In genomic region chr2:72515971-72516719, GRCm38 (mm10) we compare ENCODE assay signal across 8 mouse cellular contexts. TPM values are rescaled to one million over a fixed set of nuclear protein-coding genes. Genes with fewer than 3 reads are reported as not detected.
DNase-seq lines count a peak whose midpoint lies in the region; ATAC-seq and TF ChIP-seq lines count a peak whose summit lies in the region.

No protein-coding gene starts in this region.

- no peak for TF ChIP-seq EP300 in CH12.LX (IDR thresholded peaks at IDR 0.05; ENCODE audit: low read length)

- no peak overlapping the region for H3K9ac ChIP-seq in CH12.LX (ENCODE audit: insufficient read depth, low read depth)
- no peak overlapping the region for H3K9ac ChIP-seq in heart, embryonic 11.5 days (ENCODE audit: low read depth, low read length)
- H3K9ac ChIP-seq in liver, adult 2 months (ENCODE audit: low read depth, low read length) = no peak overlapping the region
- H3K9ac ChIP-seq in neural tube, embryonic 12.5 days = no peak overlapping the region

- H3K4me2 ChIP-seq in CH12.LX (ENCODE audit: insufficient read depth, low read depth, poor library complexity, severe bottlenecking) = peak overlapping the region; percentile 6; the same call in 1 of the 2 replicates
- no peak overlapping the region for H3K4me2 ChIP-seq in heart, embryonic 11.5 days
- peak overlapping the region; percentile 38; the same call in 1 of the 2 replicates for H3K4me2 ChIP-seq in neural tube, embryonic 12.5 days (replicated peaks)

- H3K79me2 ChIP-seq in CH12.LX (replicated peaks; ENCODE audit: control insufficient read depth, extremely low read depth, insufficient read depth, poor library complexity, severe bottlenecking) = no peaks in the 10 kb centered on the region
- H3K79me2 ChIP-seq in liver, adult 2 months (ENCODE audit: control insufficient read depth, insufficient read depth, low read length) = no peaks in the 10 kb centered on the region

- H3K4me1 ChIP-seq in CH12.LX (ENCODE audit: control insufficient read depth in 1 of 2, insufficient read depth in 2 of 2) = no peaks in the 10 kb centered on the region
- 0 out of 2 replicates have a peak, but pooled peaks cover 2% of the 10 kb centered on the region for H3K4me1 ChIP-seq in heart, embryonic 11.5 days (ENCODE audit: control insufficient read depth, insufficient read depth, low read length)
- no peaks in the 10 kb centered on the region for H3K4me1 ChIP-seq in liver, adult 2 months (ENCODE audit: control insufficient read depth, insufficient read depth, low read length)
- H3K4me1 ChIP-seq in neural tube, embryonic 12.5 days = peaks cover 12% of the 10 kb centered on the region; the same call in 1 of the 2 replicates
- H3K4me1 ChIP-seq in testis, adult 2 months (ENCODE audit: control insufficient read depth, insufficient read depth, low read length) = no peaks in the 10 kb centered on the region; the same call in 1 of the 2 replicates

- WGBS in heart, embryonic 11.5 days (ENCODE audit: insufficient replicate concordance) = 26% methylated on average over 17 of the region's 17 CpGs
- WGBS in liver, adult 2 months = 32% methylated on average over 17 of the region's 17 CpGs
- 13% methylated on average over 17 of the region's 17 CpGs for WGBS in neural tube, embryonic 12.5 days

- H3K27ac ChIP-seq in CH12.LX (ENCODE audit: insufficient read depth, low read depth) = no peak overlapping the region
- no peak overlapping the region for H3K27ac ChIP-seq in heart, embryonic 11.5 days (ENCODE audit: low read depth, low read length)
- no peak overlapping the region for H3K27ac ChIP-seq in liver, adult 2 months (replicated peaks; ENCODE audit: insufficient read depth, low read depth, low read length)
- no peak overlapping the region for H3K27ac ChIP-seq in neural tube, embryonic 12.5 days
- H3K27ac ChIP-seq in testis, adult 2 months (ENCODE audit: control insufficient read depth, insufficient read depth, low read depth, low read length) = no peak overlapping the region

- TF ChIP-seq RAD21 in CH12.LX (IDR thresholded peaks at IDR 0.05; ENCODE audit: low read depth, low read length) = peak; percentile 85

- in situ Hi-C loops in CH12.LX (cut with MboI; ENCODE audit: low pct_ligation_motif_present, low pct_unique_long_range_greater_than_20kb, low sequenced_read_pairs) = loop anchor here (10.0 kb wide), 1 partner anchor 769 kb away; no protein-coding TSS in a partner anchor

- peak; percentile 55; the same call in 1 of the 2 replicates for ATAC-seq in erythroblast, adult 5-6 weeks (replicated peaks; ENCODE audit: low FRiP score, poor library complexity, severe bottlenecking)
- ATAC-seq in heart, embryonic 11.5 days (replicated peaks; ENCODE audit: insufficient number of reproducible peaks, low FRiP score, low TSS enrichment) = peak; percentile 18; the same call in 1 of the 2 replicates
- ATAC-seq in neural tube, embryonic 12.5 days (ENCODE audit: low FRiP score, low read depth) = 0 out of 2 replicates have a peak, but pooled peaks have one; percentile 37

- dilution Hi-C loops in CH12.LX (cut with MboI; ENCODE audit: extremely low pct_ligation_motif_present, extremely low pct_unique_long_range_greater_than_20kb, low sequenced_read_pairs) = no loop called here

- H3K27me3 ChIP-seq in CH12.LX (replicated peaks) = peaks cover 34% of the 10 kb centered on the region
- peaks cover 18% of the 10 kb centered on the region for H3K27me3 ChIP-seq in heart, embryonic 11.5 days (ENCODE audit: control insufficient read depth, insufficient read depth, low read length)
- H3K27me3 ChIP-seq in liver, adult 2 months (ENCODE audit: control insufficient read depth, insufficient read depth, low read length) = no peaks in the 10 kb centered on the region
- peaks cover 27% of the 10 kb centered on the region for H3K27me3 ChIP-seq in neural tube, embryonic 12.5 days (replicated peaks)
- H3K27me3 ChIP-seq in testis, adult 2 months (ENCODE audit: control insufficient read depth, insufficient read depth, low read length) = no peaks in the 10 kb centered on the region

- no peaks in the 10 kb centered on the region for H3K36me3 ChIP-seq in CH12.LX (replicated peaks in 1 of 2; ENCODE audit: control insufficient read depth in 1 of 2, insufficient read depth in 1 of 2, low read length in 1 of 2)
- H3K36me3 ChIP-seq in heart, embryonic 11.5 days (ENCODE audit: control insufficient read depth, insufficient read depth, low read length) = no peaks in the 10 kb centered on the region
- no peaks in the 10 kb centered on the region for H3K36me3 ChIP-seq in liver, adult 2 months (ENCODE audit: control insufficient read depth, insufficient read depth, low read length)
- H3K36me3 ChIP-seq in neural tube, embryonic 12.5 days = no peaks in the 10 kb centered on the region
- no peaks in the 10 kb centered on the region for H3K36me3 ChIP-seq in testis, adult 2 months (ENCODE audit: control insufficient read depth, insufficient read depth, low read length)

- no peak overlapping the region for H3K4me3 ChIP-seq in CH12.LX (replicated peaks in 1 of 3; ENCODE audit: low read depth in 2 of 3, low read length in 2 of 3, poor library complexity in 1 of 3)
- H3K4me3 ChIP-seq in heart, embryonic 11.5 days (ENCODE audit: low read depth, low read length) = no peak overlapping the region
- no peak overlapping the region for H3K4me3 ChIP-seq in liver, adult 2 months (ENCODE audit: insufficient read depth, low read depth, low read length)
- no peak overlapping the region for H3K4me3 ChIP-seq in neural tube, embryonic 12.5 days
- H3K4me3 ChIP-seq in testis, adult 2 months (ENCODE audit: control insufficient read depth, low read depth, low read length) = no peak overlapping the region; the same call in 1 of the 2 replicates

- peak; percentile 47 to 78 for TF ChIP-seq CTCF in CH12.LX (conservative IDR thresholded peaks at IDR 0.05 in 1 of 2, IDR thresholded peaks at IDR 0.05 in 1 of 2; ENCODE audit: low read depth in 2 of 2, low read length in 2 of 2)
- TF ChIP-seq CTCF in brain, embryonic 14.5 days (IDR thresholded peaks at IDR 0.05; ENCODE audit: borderline replicate concordance, extremely low read depth, insufficient read depth, insufficient read length) = peak; percentile 94
- TF ChIP-seq CTCF in liver, adult 2 months (IDR thresholded peaks at IDR 0.05; ENCODE audit: low read depth, low read length) = peak; percentile 84
- peak; percentile 56; the same call in 1 of the 2 replicates for TF ChIP-seq CTCF in testis, adult 2 months (IDR thresholded peaks at IDR 0.05; ENCODE audit: control insufficient read depth, insufficient read depth, insufficient replicate concordance, low read depth, low read length)

- peak; percentile 36 for DNase-seq in CH12.LX (ENCODE audit: extremely low read depth)
- DNase-seq in brain, embryonic 14.5 days (ENCODE audit: low read depth) = peak; percentile 95
- peak; percentile 90 for DNase-seq in kidney, postnatal 10 days
- DNase-seq in liver, adult 2 months (ENCODE audit: extremely low read depth, low read depth, low spot score) = peak; percentile 41

- TF ChIP-seq POLR2A in CH12.LX (IDR thresholded peaks at IDR 0.05; ENCODE audit: low read depth, low read length) = no peak
- no peak for TF ChIP-seq POLR2A in brain, embryonic 14.5 days (IDR thresholded peaks at IDR 0.05; ENCODE audit: borderline replicate concordance, extremely low read depth, insufficient read depth, insufficient read length, poor library complexity, severe bottlenecking)
- TF ChIP-seq POLR2A in liver, adult 2 months (IDR thresholded peaks at IDR 0.05; ENCODE audit: extremely low read depth, insufficient read depth, low read length) = no peak
- TF ChIP-seq POLR2A in testis, adult 2 months (IDR thresholded peaks at IDR 0.05; ENCODE audit: control insufficient read depth, low read depth, low read length) = no peak

- no peaks in the 10 kb centered on the region for H3K9me3 ChIP-seq in CH12.LX (replicated peaks; ENCODE audit: low read length)
- no peaks in the 10 kb centered on the region for H3K9me3 ChIP-seq in heart, embryonic 11.5 days (replicated peaks; ENCODE audit: control insufficient read depth, low read length)
- H3K9me3 ChIP-seq in neural tube, embryonic 12.5 days = no peaks in the 10 kb centered on the region

TF ChIP-seq in CH12.LX, 34 proteins besides CTCF, POLR2A, EP300 and RAD21:
- TF ChIP-seq RCOR1 (conservative IDR thresholded peaks at IDR 0.05; ENCODE audit: low read depth, low read length) = no peak
- peak; percentile 19; the same call in 1 of the 2 replicates for TF ChIP-seq ZC3H11A (IDR thresholded peaks at IDR 0.05; ENCODE audit: low read depth, low read length)
- peak; percentile 79 for TF ChIP-seq SMC3 (IDR thresholded peaks at IDR 0.05; ENCODE audit: low read depth, low read length)

RNA-seq across cellular contexts. Expression of gene Cdca7, which starts 40.2 kb away (rescaled TPM):
- 83.5 and 92.9 TPM in 2 replicates for total RNA-seq in CH12.LX (2012; rRNA removed)
- 176 and 202 TPM in 2 replicates for total RNA-seq in CH12.LX (2014; rRNA removed)
- 91.1 and 114 TPM in 2 replicates for polyA plus RNA-seq in CH12.LX (2012; ENCODE audit: insufficient read length, low read depth)
- polyA plus RNA-seq in brain, embryonic 14.5 days (2012; rRNA removed) = 48.7 and 107 TPM in 2 replicates
- total RNA-seq in erythroblast, adult 5-6 weeks (2015; ENCODE audit: low replicate concordance) = 33.4 and 36.5 TPM in 2 replicates
- total RNA-seq in erythroblast, adult 5-6 weeks (2017; ENCODE audit: low replicate concordance) = 37.4 and 58.1 TPM in 2 replicates
- 61.8 and 64.3 TPM in 2 replicates for polyA plus RNA-seq in heart, embryonic 11.5 days (2014; fragmentation: Nextera tagmentation; extraction: Ambion mirVana)
- 2.3 and 2.8 TPM in 2 replicates for total RNA-seq in liver, adult 2 months (2014; rRNA removed)
- polyA plus RNA-seq in liver, adult 2 months (2012; rRNA removed) = 2.0 and 2.2 TPM in 2 replicates
- 102 and 109 TPM in 2 replicates for polyA plus RNA-seq in neural tube, embryonic 12.5 days (2016; fragmentation: Nextera tagmentation; extraction: Ambion mirVana)
- polyA plus RNA-seq in testis, adult 2 months (2012; rRNA removed) = 6.1 TPM in 2 replicates

Comparison
In these comparisons a context has a peak if more than half of its experiments do, and no peak if none do; other contexts are left out.
1. DNase-seq: peak in every context shown above with its lines; median percentile 95 in brain, embryonic 14.5 days; 90 in kidney, postnatal 10 days; 41 in liver, adult 2 months; 36 in CH12.LX.